Mouse (Mus musculus) MEL (cell line): ENCODE measurements at regions not wholly inside any gene's neighbourhood (a gene's known extent, or its start where the extent isn't known, plus 50 kb on each side); places are given as distances from the start of the nearest gene placed in this dataset.
"Not testable (repeated sequence)": the region's sequence is repeated elsewhere in the genome, so short reads cannot be mapped to it uniquely, and the experiment has no call there.

Experiments used
- DNase-seq: peaks from one replicate; pipeline ENCODE4 v3.0.0; 2011; ENCODE audit warnings: low read depth, low spot score
- H3K27ac ChIP-seq: 2 replicates; pipeline ENCODE4 v1.5.1; 2012; ENCODE audit warnings: low read depth, mild to moderate bottlenecking, control low read depth, low read length, moderate library complexity; ENCODE audit not compliant: control insufficient read depth
- H3K27me3 ChIP-seq, 2 experiments: fragments of 150-350 bp in 1 of 2; sonication (generic) in 1 of 2; 2 replicates each; pipeline ENCODE4 v1.6.1; 2012; ENCODE audit warnings: low read length in 2 of 2, mild to moderate bottlenecking in 2 of 2, improper control_type of control experiment in 1 of 2, moderate library complexity in 1 of 2; ENCODE audit not compliant: insufficient read depth in 2 of 2, control insufficient read depth in 1 of 2
- H3K36me3 ChIP-seq, 2 experiments: 2 replicates each; pipeline ENCODE4 v1.6.1; 2012 to 2014; ENCODE audit warnings: low read length in 2 of 2, improper control_type of control experiment in 1 of 2, inconsistent platforms in 1 of 2, mild to moderate bottlenecking in 1 of 2; ENCODE audit not compliant: insufficient read depth in 2 of 2, control insufficient read depth in 1 of 2
- H3K4me1 ChIP-seq, 2 experiments: fragments of 150-350 bp in 1 of 2; sonication (generic) in 1 of 2; 2 replicates each; pipeline ENCODE4 v1.6.1; 2012; ENCODE audit warnings: low read length in 2 of 2, improper control_type of control experiment in 1 of 2, mild to moderate bottlenecking in 1 of 2; ENCODE audit not compliant: insufficient read depth in 2 of 2, control insufficient read depth in 1 of 2
- H3K4me3 ChIP-seq, 2 experiments: fragments of 150-350 bp in 1 of 2; sonication (generic) in 1 of 2; 2 replicates each; pipeline ENCODE4 v1.5.1; 2012; ENCODE audit warnings: low read depth in 2 of 2, low read length in 2 of 2, mild to moderate bottlenecking in 2 of 2, moderate library complexity in 2 of 2, control low read depth in 1 of 2, improper control_type of control experiment in 1 of 2; ENCODE audit not compliant: control insufficient read depth in 1 of 2, insufficient read depth in 1 of 2
- H3K79me2 ChIP-seq: 2 replicates; pipeline ENCODE4 v1.6.1; 2012; ENCODE audit warnings: mild to moderate bottlenecking, low read length, moderate library complexity; ENCODE audit not compliant: control insufficient read depth, poor library complexity, insufficient read depth
- H3K9ac ChIP-seq: 2 replicates; pipeline ENCODE4 v1.6.1; 2012; ENCODE audit warnings: low read depth, mild to moderate bottlenecking, control low read depth, low read length, moderate library complexity; ENCODE audit not compliant: control insufficient read depth, poor library complexity, severe bottlenecking
- H3K9me3 ChIP-seq: fragments of 150-350 bp; sonication (generic); replicated peaks from 2 replicates; pipeline ENCODE4 v1.6.1; 2012; ENCODE audit warnings: mild to moderate bottlenecking, low read length, improper control_type of control experiment, moderate library complexity; ENCODE audit not compliant: insufficient read depth
- CHD2 ChIP-seq: IDR thresholded peaks from 2 replicates; pipeline ENCODE4 v1.6.1; 2011; ENCODE audit warnings: low read length, improper control_type of control experiment
- ELF1 ChIP-seq: IDR thresholded peaks from 2 replicates; pipeline ENCODE4 v1.6.1; 2014; ENCODE audit warnings: low read depth, mild to moderate bottlenecking, inconsistent platforms, low read length, improper control_type of control experiment, moderate library complexity
- ETS1 ChIP-seq: IDR thresholded peaks from 2 replicates; pipeline ENCODE4 v1.6.1; 2012; ENCODE audit warnings: low read depth, mild to moderate bottlenecking, inconsistent platforms, low read length, improper control_type of control experiment, moderate library complexity
- GABPA ChIP-seq: IDR thresholded peaks from 2 replicates; pipeline ENCODE4 v1.6.1; 2012; ENCODE audit warnings: low read depth, mild to moderate bottlenecking, inconsistent platforms, low read length, improper control_type of control experiment, moderate library complexity
- HCFC1 ChIP-seq: IDR thresholded peaks from 2 replicates; pipeline ENCODE4 v1.6.1; 2012; ENCODE audit warnings: low read depth, mild to moderate bottlenecking, inconsistent platforms, low read length, improper control_type of control experiment, moderate library complexity
- MAFK ChIP-seq: IDR thresholded peaks from 2 replicates; pipeline ENCODE4 v1.6.1; 2011; ENCODE audit warnings: low read depth, mild to moderate bottlenecking, low read length, improper control_type of control experiment, borderline replicate concordance
- MAX ChIP-seq: IDR thresholded peaks from 2 replicates; pipeline ENCODE4 v1.6.1; 2011; ENCODE audit warnings: low read length, improper control_type of control experiment
- MYB ChIP-seq: IDR thresholded peaks from 2 replicates; pipeline ENCODE4 v1.6.1; 2011; ENCODE audit warnings: mild to moderate bottlenecking, low read depth, low read length, improper control_type of control experiment
- NRF1 ChIP-seq: IDR thresholded peaks from 2 replicates; pipeline ENCODE4 v1.6.1; 2014; ENCODE audit warnings: low read depth, mild to moderate bottlenecking, inconsistent platforms, low read length, improper control_type of control experiment, moderate library complexity; ENCODE audit not compliant: poor library complexity, insufficient read depth, severe bottlenecking
- POLR2AphosphoS2 ChIP-seq: IDR thresholded peaks from 2 replicates; pipeline ENCODE4 v1.6.1; 2011; ENCODE audit warnings: low read length, improper control_type of control experiment
- POLR2AphosphoS5 ChIP-seq: IDR thresholded peaks from 2 replicates; pipeline ENCODE4 v1.6.1; 2012; ENCODE audit warnings: low read depth, borderline replicate concordance, mild to moderate bottlenecking, inconsistent platforms, low read length, moderate library complexity, mixed read lengths
- RCOR1 ChIP-seq: IDR thresholded peaks from 2 replicates; pipeline ENCODE4 v1.6.1; 2012; ENCODE audit warnings: low read depth, mild to moderate bottlenecking, inconsistent platforms, low read length, improper control_type of control experiment
- SIN3A ChIP-seq: IDR thresholded peaks from 2 replicates; pipeline ENCODE4 v1.6.1; 2012; ENCODE audit warnings: low read length, improper control_type of control experiment, inconsistent platforms
- TBP ChIP-seq: IDR thresholded peaks from 2 replicates; pipeline ENCODE4 v1.8.0; 2011; ENCODE audit warnings: low read depth, low read length, improper control_type of control experiment
- TCF12 ChIP-seq: IDR thresholded peaks from 2 replicates; pipeline ENCODE4 v1.6.1; 2014; ENCODE audit warnings: low read depth, mild to moderate bottlenecking, inconsistent platforms, low read length, improper control_type of control experiment, moderate library complexity

DNA sequence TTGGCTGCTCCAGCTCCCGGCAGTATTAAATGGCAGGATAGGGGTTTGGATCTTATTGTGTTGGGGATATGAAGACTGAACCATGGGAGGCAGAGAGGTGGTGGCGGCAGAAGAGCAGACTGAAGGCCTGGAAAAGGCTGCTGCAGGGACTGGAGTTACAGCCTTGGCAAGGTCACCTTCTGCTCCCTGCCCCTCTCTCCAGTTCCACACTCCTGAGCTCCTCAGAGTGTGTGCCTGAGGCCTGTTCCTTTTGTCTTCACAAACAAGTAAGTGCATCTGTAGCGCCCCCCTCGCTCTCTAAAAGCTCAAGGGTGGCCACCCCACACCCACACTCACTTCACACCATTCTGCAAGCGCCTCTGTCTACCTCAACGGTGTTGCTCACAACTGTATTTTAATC, 113.0 kb downstream of the Fam43a start:
- Histone ChIP-seq H3K36me3 (no peaks in the 10 kb centered on the region), H3K4me3 (no peak overlapping the region), H3K9ac (no peak overlapping the region), H3K27me3 (peaks cover 9 to 12% of the 10 kb centered on the region in 2 experiments), H3K4me1 (no peaks in the 10 kb centered on the region), H3K79me2 (no peaks in the 10 kb centered on the region), H3K27ac (no peak overlapping the region), H3K9me3 (no peaks in the 10 kb centered on the region)
- no peak for DNase-seq
- no peak for TF ChIP-seq ELF1
- TF ChIP-seq RCOR1 = no peak
- TF ChIP-seq TBP = no peak
- TF ChIP-seq POLR2AphosphoS2 = no peak
- TF ChIP-seq HCFC1 = no peak
- no peak for TF ChIP-seq MYB
- no peak for TF ChIP-seq TCF12
- TF ChIP-seq GABPA = no peak
- no peak for TF ChIP-seq MAX
- TF ChIP-seq SIN3A = no peak
- no peak for TF ChIP-seq POLR2AphosphoS5

DNA sequence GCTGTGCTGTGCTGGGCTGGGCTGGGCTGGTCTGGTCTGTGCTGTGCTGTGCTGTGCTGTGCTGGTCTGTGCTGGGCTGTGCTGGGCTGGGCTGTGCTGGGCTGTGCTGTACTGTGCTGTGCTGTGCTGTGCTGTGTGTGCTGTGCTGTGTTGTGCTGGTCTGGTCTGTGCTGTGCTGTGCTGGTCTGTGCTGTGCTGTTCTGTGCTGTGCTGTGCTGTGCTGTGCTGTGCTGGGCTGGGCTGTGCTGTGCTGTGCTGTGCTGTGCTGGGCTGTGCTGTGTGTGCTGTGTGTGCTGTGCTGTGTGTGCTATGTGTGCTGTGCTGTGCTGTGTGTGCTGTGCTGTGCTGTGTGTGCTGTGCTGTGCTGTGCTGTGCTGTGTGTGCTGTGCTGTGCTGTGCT, 118.1 kb downstream of the Fam43a start:
- not testable (repeated sequence) for H3K79me2 ChIP-seq, H3K4me3 ChIP-seq, H3K9me3 ChIP-seq, H3K27ac ChIP-seq, H3K36me3 ChIP-seq, H3K9ac ChIP-seq, H3K27me3 ChIP-seq, H3K4me1 ChIP-seq, DNase-seq

GRCm38 (mm10) chr16:30720791-30721190, 121.3 kb downstream of the Fam43a start:
- Histone ChIP-seq H3K27ac (no peak overlapping the region), H3K4me3 (no peak overlapping the region), H3K4me1 (no peaks in the 10 kb centered on the region), H3K79me2 (no peaks in the 10 kb centered on the region), H3K9ac (no peak overlapping the region), H3K27me3 (peaks cover 2 to 4% of the 10 kb centered on the region in 2 experiments; a peak in 2 of 4 replicates), H3K36me3 (no peaks in the 10 kb centered on the region), H3K9me3 (no peaks in the 10 kb centered on the region)
- TF ChIP-seq MAX = no peak
- TF ChIP-seq MYB = no peak
- no peak for TF ChIP-seq HCFC1
- no peak for TF ChIP-seq NRF1
- TF ChIP-seq TBP = no peak
- TF ChIP-seq POLR2AphosphoS2 = no peak
- TF ChIP-seq MAFK = no peak
- TF ChIP-seq CHD2 = no peak
- no peak for TF ChIP-seq ETS1
- DNase-seq = no peak
